Mouse (Mus musculus): ENCODE data around the gene BC049715.
"Not testable (repeated sequence)": the region's sequence is repeated elsewhere in the genome, so short reads cannot be mapped to it uniquely, and the experiment has no call there.

BC049715 gene

DNA sequence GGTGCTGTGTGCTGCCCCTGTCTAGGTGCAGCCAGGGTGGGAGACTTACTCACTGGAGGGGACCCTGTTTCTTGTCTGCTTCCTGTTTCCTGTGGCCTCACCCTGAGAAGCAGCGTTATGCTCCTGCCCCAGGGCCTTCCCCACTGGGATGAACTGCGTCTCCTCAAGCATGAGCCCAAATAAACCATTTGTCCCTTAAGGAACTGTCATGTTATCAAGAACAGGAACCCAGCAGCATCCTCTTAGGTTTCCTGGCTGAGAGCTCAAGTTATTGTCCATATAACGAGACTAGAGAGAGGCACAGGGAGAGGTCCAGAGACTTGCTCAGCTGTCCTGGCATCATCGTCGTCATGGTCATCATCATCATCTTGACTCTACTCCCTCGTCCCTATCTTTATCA lies 22.8 kb downstream of the BC049715 start:
- DNase-seq (ENCODE audit: low spot score in 2 of 2): no peak

DNA sequence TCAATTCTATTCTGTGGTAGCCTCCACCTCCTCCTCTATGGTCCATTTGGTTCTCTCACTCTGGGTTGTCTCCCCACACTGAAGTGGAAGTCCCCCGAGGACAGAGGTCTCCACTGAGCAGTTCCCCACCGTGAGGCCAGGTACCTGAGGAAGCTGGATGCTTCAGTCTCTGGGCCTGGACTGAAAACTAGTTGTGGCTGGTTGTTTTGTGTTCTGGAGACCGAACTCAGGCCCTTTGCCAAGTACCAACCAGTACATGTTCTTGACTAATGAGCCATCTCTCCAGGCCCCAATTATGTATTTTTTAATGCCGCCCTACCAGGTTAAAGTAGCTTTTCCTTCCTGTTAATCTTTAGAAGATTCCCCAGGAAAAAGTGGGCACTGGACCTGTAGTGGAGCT lies 24.9 kb downstream of the BC049715 start:
- DNase-seq (ENCODE audit: low spot score in 2 of 2): no peak

DNA sequence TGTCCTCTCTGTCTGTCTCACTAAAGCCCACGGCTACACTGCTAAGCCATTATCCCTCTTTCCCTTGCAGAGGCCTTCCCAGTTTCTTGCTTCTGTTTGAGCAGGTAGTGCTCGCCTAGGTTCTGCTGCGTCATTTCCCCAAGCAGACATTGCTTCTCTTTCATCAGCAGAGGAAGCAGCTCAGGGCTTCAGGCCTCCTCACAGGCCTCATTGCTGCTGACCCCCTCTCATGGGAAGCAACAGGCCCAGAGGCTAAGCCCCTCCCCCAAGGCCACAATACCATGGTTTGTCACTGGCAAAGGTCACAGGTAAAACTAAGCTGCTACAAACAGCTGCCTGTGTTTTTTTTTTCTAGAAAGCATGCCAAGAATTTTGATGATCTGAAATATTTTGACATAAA lies 25.3 kb downstream of the BC049715 start:
- DNase-seq (ENCODE audit: low spot score in 2 of 2): no peak

DNA sequence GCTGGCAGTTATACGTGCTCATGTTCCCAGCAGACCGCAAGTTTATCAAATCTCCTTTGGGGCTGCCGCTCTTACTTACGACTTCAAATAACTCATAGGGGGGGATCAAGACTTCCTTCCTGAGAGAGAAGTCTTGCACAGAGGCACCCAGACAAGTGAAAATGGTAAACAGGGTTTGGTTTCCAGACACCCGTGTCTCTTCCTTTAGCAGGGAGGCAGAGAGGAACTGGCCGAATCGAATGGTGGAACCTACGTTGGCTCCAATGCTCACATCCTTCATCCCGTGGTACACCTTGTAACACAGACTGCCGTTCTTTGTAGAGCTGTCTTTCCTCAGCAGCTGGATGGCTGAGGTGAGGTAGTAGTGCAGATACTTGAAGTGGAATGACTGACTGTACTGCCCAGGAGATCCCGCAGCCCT lies 26.9 kb downstream of the BC049715 start:
- no peak for DNase-seq (ENCODE audit: low spot score in 2 of 2)

DNA sequence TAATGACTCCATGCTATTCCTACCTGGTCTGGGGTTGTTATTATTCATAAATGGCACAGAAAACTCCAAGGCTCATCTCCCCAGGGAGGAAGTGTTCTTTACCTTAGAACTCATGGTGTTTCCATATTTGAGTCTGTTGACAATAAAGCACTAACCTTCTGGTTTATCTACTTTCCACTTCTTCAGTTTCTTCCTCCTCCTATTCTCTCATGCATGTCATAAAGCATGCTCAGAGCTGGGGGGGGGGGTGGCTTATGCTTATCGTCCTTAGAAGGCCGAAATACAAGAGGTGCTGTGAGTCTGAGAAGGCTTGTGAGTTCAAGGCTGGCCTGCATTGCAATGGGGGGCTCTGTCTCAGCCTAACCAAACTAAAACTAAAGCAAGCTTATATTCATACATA lies 27.8 kb downstream of the BC049715 start:
- DNase-seq (ENCODE audit: low spot score in 2 of 2): no peak

DNA sequence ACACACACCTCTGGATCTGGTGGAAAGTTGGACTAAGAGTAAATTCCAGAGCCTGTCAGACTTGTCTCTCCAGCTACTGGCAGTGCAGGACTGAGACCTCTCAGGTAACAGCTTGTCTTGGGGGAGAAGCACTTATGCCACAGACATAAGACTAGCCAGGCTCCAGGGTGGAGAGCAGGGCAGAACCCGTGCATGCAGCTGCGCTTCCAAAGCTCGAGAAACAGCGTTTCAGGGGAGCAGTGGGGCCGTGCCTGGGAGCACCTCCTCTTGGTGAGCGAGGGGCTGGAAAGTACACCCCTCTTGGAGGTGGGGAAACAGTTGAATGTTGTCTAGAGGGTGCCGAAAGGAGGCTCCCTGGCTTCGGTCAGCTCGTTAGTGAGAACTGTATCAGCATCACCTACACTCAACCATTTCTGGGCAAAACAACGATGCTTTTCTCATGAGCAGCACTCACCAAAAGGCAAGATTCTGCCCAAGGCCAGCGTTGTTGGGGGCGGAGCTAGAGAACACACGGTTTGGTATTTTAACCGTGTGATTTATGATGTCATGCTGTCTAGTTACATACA lies 28.7 kb downstream of the BC049715 start:
- no peak for DNase-seq (ENCODE audit: low spot score in 2 of 2)

DNA sequence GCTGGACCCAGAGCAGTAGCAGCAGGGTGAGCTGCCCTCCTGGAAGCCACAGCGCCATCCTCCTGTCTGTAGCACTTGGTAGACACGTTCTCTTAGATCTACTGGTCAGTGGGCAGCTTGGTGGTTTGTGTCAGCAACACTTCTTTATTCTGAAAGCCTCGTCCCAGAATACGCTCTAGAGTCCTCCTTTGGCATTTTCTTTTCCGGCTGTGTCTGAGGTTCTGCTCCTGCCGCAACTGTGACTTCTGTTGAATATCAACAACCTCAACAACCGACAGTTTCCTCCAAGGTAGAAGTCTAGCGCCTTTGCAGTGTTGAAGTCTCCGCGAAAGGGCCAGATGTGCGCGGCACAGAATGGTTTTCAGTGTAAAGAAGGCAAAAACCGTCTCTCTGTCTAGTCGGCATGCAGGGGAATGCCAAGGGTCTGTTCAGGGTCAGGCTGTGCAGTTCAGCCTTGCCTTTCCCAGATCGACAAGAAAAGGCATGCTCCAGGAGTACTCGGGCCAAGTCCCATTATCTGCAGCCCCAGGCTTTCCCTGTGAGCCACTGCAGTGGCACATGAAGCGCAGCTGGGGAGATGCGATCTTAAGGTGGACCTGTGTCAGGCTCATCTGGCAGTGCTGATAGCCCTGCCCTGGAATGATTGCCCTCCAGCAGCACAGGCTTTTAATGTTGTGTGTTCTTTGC lies 29.9 kb downstream of the BC049715 start, which contains the start of gene Art4:
Art4 (minus strand) TSS at position 548 of the 687 bp plus-strand sequence.
- no peak for DNase-seq (ENCODE audit: low spot score in 2 of 2)

DNA sequence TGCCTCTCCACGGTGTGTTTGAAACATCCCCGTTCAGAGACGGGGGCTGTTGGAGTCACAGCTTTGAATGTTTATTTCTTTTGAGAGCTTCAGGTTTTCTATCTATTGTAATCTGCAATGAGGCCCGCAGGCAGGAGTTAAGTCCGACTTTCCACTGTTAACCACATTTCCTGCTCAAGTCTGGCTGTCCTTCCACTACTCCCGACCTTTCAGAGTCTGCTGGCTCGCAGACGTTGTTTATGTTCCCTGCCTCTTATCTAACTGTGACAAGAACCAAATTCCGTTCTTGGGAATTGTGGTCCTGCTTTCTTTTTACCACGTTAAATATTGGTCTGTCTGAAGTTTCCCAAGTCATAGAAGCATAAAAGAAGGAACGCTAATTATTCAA lies 30.4 kb downstream of the BC049715 start:
- no peak for DNase-seq (ENCODE audit: low spot score in 2 of 2)

DNA sequence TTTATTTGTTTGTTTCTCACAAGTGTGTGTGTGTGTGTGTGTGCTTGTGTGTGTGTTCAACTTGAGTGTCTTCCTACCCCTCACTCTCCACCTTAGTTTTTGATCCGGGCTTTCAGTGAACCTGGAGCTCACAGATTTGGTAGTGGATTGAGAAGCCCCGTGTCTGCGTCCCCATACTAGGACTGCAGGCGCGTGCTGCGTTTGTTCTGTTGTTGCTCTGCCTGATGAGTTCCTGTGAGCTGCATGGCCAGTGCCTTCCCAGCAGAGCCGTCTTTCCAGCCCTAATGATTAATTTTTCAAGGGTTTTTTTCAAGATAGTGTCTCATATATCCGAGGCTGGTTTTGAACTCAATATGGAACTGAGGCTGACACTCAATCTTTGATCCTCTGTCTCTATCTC lies 31.0 kb downstream of the BC049715 start:
- DNase-seq (ENCODE audit: low spot score in 2 of 2): no peak

DNA sequence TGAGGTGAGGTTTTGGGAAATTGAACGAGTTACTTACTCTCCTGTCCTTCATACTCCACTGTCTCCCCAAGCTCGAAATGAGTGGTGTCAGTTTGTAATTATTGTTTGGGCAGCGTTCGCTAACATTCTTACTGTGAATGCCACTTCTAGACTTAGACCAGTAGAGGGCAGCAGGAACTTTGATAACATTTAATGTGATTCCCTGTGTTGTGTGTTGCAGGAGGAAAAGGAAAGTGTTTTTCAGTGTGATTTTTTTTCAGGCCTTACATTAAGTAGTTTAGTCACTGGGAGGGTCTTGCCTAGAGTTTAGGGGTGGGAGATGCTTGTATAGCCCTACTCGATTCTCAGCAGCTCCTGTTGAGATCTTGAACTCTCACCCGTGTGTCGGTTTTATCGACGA lies 33.6 kb downstream of the BC049715 start:
- DNase-seq (ENCODE audit: low spot score in 2 of 2): no peak

DNA sequence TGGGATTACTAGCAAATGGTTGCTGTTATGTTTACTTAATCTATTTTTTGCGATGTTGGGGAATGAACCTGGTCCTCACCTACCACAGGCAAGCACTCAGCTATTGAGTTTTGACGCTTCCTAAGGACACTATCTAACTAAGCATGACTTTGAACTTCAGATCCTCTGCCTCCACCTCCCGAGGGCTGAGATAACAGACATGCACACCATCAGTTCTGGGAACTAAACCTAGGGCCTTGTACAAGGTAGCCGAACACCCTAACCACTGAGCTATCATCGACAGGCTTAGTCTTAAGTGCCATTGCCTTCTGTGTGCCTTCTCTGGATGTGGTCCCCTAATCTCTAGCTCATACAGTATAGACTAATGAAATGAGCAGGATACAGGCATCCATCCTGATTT lies 37.9 kb downstream of the BC049715 start:
- DNase-seq (ENCODE audit: low spot score in 2 of 2): no peak

DNA sequence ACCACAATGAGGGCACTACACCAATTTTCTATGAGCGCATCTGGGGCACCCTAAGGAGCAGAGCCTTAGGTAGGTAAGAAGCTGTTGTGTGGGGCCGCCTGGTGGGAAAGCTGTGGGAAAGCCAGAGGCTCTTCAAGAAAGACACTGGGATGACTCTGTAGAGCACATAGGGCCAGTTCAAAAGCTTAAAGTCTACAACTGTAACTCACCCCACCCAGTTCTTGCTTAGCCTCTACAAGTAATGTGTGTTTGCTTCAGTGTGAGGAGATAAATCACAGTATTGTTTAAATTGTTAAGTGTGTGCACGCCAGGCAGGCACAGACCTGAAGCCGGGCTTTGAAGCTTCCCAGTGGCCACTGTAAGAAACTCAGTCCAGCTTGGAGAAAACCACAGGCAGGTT lies 38.7 kb downstream of the BC049715 start:
- no peak for DNase-seq (ENCODE audit: low spot score in 2 of 2)

DNA sequence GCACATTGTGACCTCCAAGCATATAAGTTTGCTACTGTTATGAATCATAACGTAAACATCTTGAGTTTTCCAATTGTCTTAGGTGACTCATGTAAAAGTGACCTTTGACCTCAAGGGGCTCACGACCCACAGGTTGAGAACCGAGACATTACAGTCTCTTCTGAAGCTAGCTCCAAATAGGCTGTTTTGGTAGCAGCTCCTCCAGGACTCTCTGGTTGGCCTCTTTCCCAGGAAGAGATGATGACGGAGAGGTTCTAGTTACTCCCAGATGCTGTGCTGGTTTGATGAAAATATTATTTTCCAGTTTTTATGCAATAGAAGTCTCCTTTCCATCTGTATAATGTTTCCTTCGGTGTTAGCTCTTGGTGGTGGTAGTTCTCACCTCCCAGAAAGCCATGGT lies 41.5 kb downstream of the BC049715 start:
- no peak for DNase-seq (ENCODE audit: low spot score in 2 of 2)

DNA sequence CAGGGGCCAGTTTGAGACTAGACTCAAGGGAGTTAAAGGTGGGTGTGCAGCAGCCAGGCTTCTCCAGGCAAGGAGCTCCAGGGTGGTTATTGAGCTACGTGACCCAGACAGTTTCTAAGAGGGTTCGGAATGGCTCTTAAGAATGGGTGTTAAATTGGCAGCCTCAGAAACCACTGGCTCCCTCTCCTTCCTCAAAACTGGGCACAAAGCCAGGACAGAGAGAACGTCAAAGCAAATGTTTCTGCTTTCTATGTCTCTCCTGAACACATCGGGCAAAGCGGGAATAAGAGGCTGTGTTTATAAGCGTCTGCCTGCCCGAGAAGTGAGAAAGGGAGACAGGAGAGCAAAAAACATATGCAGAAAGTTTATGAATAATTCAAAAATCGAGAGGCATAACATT lies 47.2 kb downstream of the BC049715 start:
- DNase-seq (ENCODE audit: low spot score in 2 of 2): peak in 1 of 2 experiments; percentile 14

DNA sequence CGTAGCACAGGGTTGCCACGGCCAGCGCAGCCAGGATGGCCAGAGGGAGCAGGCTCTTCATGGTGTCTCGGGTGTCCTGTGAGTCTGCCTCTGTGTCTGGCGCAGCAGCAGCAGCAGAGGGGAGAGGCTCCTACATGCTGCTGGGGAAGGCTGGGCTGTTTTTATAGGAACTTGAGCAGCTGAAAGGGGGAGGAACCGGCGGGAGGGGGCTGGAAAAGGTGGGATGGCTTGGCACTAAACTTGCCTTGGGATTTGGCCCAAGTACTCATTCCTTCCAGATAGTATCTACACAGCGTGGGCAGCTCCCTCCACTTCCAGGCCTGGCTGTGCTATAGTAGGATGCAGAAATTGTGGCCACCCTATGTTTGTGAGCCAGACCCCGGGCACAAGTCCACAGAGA lies 48.2 kb downstream of the BC049715 start, which contains the start of gene Mgp:
Mgp (minus strand) TSS at position 154 of the 400 bp plus-strand sequence.
- DNase-seq (ENCODE audit: low spot score in 2 of 2): peak; percentile 13 to 48

DNA sequence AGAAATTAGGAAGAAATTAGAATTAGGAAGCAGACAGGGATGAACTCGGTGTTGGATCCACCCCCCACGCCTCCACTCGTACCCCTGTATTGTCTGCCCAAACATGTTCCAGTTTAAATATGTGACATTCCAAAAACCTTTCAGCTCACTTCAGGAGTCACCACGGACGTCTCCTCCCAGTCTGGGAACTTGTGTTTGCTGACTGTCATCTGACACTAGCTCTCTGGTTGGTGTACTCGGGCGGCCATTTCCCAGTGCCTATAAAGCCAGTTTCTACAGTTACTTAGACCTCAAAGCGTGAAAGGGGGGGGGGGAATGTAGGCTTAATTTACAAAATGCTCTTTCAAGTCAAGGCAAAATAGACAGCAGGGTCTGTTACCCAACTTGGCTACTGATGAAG lies 54.3 kb downstream of the BC049715 start:
- DNase-seq (ENCODE audit: low spot score in 2 of 2): no peak

DNA sequence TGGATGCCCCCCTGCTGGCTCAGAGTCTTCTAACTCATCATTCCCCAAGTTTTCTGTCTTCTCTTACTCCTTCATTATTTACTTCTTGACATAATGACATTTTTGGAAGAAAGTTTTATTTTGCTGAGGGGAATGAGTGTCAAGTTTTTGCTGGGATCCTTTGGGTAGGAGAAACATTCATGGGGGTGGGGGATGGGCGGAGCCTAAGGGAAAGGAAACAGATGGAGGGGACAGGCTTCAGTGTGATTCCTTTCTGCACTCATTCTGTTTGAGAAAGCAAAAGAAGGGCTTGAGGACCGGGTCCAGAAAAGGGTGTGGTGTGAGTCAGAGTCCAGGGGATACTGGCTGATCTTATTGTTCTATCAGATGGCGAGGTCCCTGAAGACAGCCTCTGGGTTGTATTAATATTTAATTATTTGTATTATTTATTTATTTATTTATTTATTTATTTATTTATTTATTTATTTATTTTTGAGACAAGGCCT lies 56.0 kb downstream of the BC049715 start:
- DNase-seq (ENCODE audit: low spot score in 2 of 2): no peak

DNA sequence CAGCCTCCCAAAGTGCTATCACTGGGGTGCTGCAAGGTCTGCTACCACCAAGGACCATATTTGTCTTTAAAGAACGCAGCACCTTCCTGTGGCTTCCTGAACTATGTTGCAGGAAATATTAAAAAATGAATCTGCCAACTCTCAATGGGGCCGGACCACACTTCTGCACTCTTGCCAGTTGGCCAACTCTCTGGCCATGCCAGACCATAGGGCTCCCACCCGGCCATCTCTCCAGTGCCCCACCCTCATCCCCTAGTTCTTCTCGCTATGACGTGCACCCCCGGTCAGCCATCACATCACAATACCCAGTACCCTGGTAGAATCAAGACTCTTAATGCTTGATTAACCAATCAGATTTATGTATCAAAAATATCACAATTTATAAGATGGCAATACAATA lies 56.5 kb downstream of the BC049715 start:
- DNase-seq (ENCODE audit: low spot score in 2 of 2): no peak

DNA sequence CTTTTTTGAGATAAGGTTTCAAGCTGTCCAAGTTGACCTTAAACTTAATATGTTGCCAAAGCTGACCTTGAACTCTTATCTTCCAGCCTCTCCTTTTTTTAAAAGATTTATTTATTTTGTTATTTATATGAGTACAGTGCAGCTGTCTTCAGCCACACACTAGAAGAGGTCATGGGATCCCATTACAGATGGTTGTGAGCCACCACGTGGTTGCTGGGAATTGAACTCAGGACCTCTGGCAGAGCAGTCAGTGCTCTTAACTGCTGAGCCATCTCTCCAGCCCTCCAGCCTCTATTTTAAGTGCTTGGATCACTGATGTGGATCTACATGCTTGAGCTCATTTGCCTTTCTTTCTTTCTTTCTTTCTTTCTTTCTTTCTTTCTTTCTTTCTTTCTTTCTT lies 57.3 kb downstream of the BC049715 start:
- not testable (repeated sequence) for DNase-seq (ENCODE audit: low spot score in 2 of 2)

DNA sequence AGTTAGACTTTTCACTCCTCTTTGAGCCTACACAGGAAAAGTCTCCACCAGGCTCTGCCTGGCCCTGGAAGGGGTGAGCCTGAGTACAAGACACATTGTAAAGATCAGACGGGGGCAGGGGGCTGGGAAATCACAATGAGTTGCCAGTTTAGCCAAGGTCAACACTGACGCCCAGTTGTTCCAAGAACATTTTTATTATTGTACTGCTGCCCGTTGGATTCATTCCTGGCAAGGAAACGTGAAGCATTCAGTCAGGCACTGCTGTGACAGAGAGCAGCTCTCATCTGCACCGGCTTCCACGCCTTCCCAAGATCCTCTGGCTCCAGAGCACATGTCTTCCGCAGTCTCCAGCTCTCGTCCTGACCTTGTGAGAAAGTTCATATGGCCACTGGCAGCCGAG lies 60.4 kb downstream of the BC049715 start:
- no peak for DNase-seq (ENCODE audit: low spot score in 2 of 2)

DNA sequence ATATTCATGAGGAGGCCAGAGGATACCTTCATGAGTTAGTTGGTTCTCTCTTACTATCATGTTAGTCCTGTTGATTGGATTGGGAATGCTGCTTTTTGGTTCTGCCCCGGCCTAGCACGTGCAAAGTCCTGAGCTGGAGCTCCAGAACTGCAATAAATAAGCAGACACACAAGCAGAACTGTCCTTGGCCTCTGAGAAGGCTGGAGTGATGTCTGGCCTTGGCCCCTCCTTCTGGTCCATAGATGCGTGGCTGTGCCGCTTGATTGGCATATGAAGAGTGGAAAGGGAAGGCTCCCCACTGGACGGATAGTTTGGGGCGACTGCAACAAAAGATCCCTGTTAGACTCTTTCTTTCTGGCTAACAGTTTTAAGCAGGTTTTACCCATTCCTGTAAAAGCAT lies 61.6 kb downstream of the BC049715 start:
- DNase-seq (ENCODE audit: low spot score in 2 of 2): no peak

DNA sequence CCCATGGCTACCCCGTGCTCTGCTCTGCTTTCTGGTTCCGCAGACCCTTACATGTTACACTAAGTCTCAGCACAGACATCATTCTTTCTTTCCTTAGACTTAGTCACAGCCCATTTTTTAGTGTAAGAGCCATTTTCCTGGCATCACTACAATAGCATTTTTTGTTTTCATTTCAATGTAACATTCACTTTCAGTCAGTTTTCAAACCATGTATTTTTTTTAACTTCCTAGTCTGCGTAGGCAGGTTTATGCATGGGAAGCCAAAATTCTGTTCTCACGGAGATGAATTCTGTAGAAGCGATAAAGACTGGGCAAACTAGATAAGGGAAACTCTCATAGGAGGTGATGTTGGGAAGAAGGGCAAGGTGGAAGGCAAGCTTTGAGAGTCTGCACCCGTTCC lies 62.1 kb downstream of the BC049715 start:
- no peak for DNase-seq (ENCODE audit: low spot score in 2 of 2)
